Mouse (Mus musculus) lung, embryonic 14.5 days (tissue): ENCODE results near the gene Hes5. TPM values are rescaled to one million over a fixed set of nuclear protein-coding genes. Genes with fewer than 3 reads are reported as not detected.

Source experiments
- ATAC-seq: fragments of 200-750 bp; cut with Nextera tagmentation; 2 replicates; pipeline ENCODE4 v1.8.0; 2017; ENCODE audit warnings: mild to moderate bottlenecking, moderate TSS enrichment, moderate library complexity; ENCODE audit not compliant: insufficient read depth
- DNase-seq: peaks from one replicate; pipeline ENCODE4 v3.0.0-alpha.2; 2015
- H3K27ac ChIP-seq: fragments of 300-500 bp; sonication (generic); 2 replicates; pipeline ENCODE4 v1.5.1; 2014; ENCODE audit warnings: low read depth, mild to moderate bottlenecking, moderate library complexity
- H3K27me3 ChIP-seq: fragments of 300-500 bp; sonication (generic); 2 replicates; pipeline ENCODE4 v1.6.1; 2014; ENCODE audit warnings: low read length, control low read depth; ENCODE audit not compliant: insufficient read depth
- H3K36me3 ChIP-seq: fragments of 300-500 bp; sonication (generic); 2 replicates; pipeline ENCODE4 v1.6.1; 2014; ENCODE audit warnings: control low read depth; ENCODE audit not compliant: insufficient read depth
- H3K4me1 ChIP-seq: fragments of 300-500 bp; sonication (generic); 2 replicates; pipeline ENCODE4 v1.6.1; 2014; ENCODE audit warnings: antibody characterized with exemption, control low read depth; ENCODE audit not compliant: insufficient read depth
- H3K4me2 ChIP-seq: fragments of 300-500 bp; sonication (generic); 2 replicates; pipeline ENCODE4 v1.6.1; 2014; ENCODE audit warnings: mild to moderate bottlenecking
- H3K4me3 ChIP-seq: fragments of 300-500 bp; sonication (generic); 2 replicates; pipeline ENCODE4 v1.5.1; 2014; ENCODE audit warnings: low read depth, low read length
- H3K9ac ChIP-seq: fragments of 300-500 bp; sonication (generic); 2 replicates; pipeline ENCODE4 v1.6.1; 2014
- H3K9me3 ChIP-seq: fragments of 300-500 bp; sonication (generic); 2 replicates; pipeline ENCODE4 v1.6.1; 2016; ENCODE audit warnings: low read depth, low read length, control low read depth
- CTCF ChIP-seq: IDR thresholded peaks from 2 replicates; pipeline ENCODE4 v1.5.1; 2016; ENCODE audit warnings: antibody characterized with exemption, low read depth
- WGBS: fragments of 180-500 bp; shearing (Covaris S2); extraction: QIAGEN DNeasy Blood & Tissue Kit; methylation state at CpG from one replicate; pipeline ENCODE4 v1.1.7; 2014; 5-methylcytosine and 5-hydroxymethylcytosine counted together
- polyA plus RNA-seq: library from polyadenylated mRNA; unstranded; fragments of >200 nt; fragmentation: Nextera tagmentation; extraction: Ambion mirVana; gene quantifications from 2 replicates; pipeline ENCODE4 v1.2.1, GENCODE M21; 2014

Gene Hes5
- polyA plus RNA-seq, 1 experiment from 2014 or later = 0.14 TPM

- Histone ChIP-seq H3K4me2 (no peak overlapping the region), H3K9ac (no peak overlapping the region), H3K36me3 (no peaks in the 10 kb centered on the region), H3K27ac (no peak overlapping the region), H3K4me1 (peaks cover under 1% of the 10 kb centered on the region; the same call in 1 of the 2 replicates), H3K27me3 (no peaks in the 10 kb centered on the region), H3K9me3 (no peaks in the 10 kb centered on the region), H3K4me3 (no peak overlapping the region)
- DNase-seq (no peak), ATAC-seq (no peak)
- 73% methylated on average over 5 of the region's 5 CpGs for WGBS
- no peak for TF ChIP-seq CTCF
Measured at GRCm38 (mm10) chr4:154922931-154923330, 37.8 kb upstream of the Hes5 start.

GRCm38 (mm10) chr4:154925413-154925812 lies 35.3 kb upstream of the Hes5 start:
- WGBS = 44% methylated on average over 4 of the region's 4 CpGs
- H3K27ac ChIP-seq = no peak overlapping the region
- no peak overlapping the region for H3K9ac ChIP-seq
- H3K27me3 ChIP-seq = no peaks in the 10 kb centered on the region
- no peaks in the 10 kb centered on the region for H3K9me3 ChIP-seq
- H3K4me3 ChIP-seq = no peak overlapping the region
- peaks cover 5% of the 10 kb centered on the region for H3K4me1 ChIP-seq
- H3K4me2 ChIP-seq = no peak overlapping the region; the same call in 1 of the 2 replicates
- no peaks in the 10 kb centered on the region for H3K36me3 ChIP-seq
- DNase-seq (no peak), ATAC-seq (no peak)
- peak; percentile 55 for TF ChIP-seq CTCF

- Histone ChIP-seq H3K4me1 (peaks cover 5% of the 10 kb centered on the region), H3K36me3 (no peaks in the 10 kb centered on the region), H3K27me3 (no peaks in the 10 kb centered on the region), H3K9me3 (no peaks in the 10 kb centered on the region), H3K4me3 (peak overlapping the region; percentile 27), H3K9ac (peak overlapping the region; percentile 47), H3K27ac (peak overlapping the region; percentile 63), H3K4me2 (peak overlapping the region; percentile 50)
- TF ChIP-seq CTCF = no peak
- 49% methylated on average over 9 of the region's 9 CpGs for WGBS
- ATAC-seq (peak; percentile 52), DNase-seq (no peak)
Measured at GRCm38 (mm10) chr4:154926969-154927898, 33.5 kb upstream of the Hes5 start.

GRCm38 (mm10) chr4:154927899-154928337 lies 32.8 kb upstream of the Hes5 start:
- WGBS = 16% methylated on average over 5 of the region's 5 CpGs
- Histone ChIP-seq H3K36me3 (no peaks in the 10 kb centered on the region), H3K4me1 (peaks cover 5% of the 10 kb centered on the region), H3K4me3 (peak overlapping the region; percentile 27), H3K9ac (peak overlapping the region; percentile 47), H3K27me3 (no peaks in the 10 kb centered on the region), H3K27ac (peak overlapping the region; percentile 21), H3K4me2 (peak overlapping the region; percentile 50), H3K9me3 (no peaks in the 10 kb centered on the region)
- DNase-seq (peak; percentile 64), ATAC-seq (peak; percentile 68)
- TF ChIP-seq CTCF = no peak

- Histone ChIP-seq H3K4me2 (peak within 1 kb of the TSS; percentile 50), H3K36me3 (no peaks in the 10 kb centered on the region), H3K27ac (peak within 1 kb of the TSS; percentile 63), H3K9me3 (no peaks in the 10 kb centered on the region), H3K27me3 (no peaks in the 10 kb centered on the region), H3K9ac (peak within 1 kb of the TSS; percentile 47), H3K4me1 (peaks cover 5% of the 10 kb centered on the region), H3K4me3 (peak within 1 kb of the TSS; percentile 27)
- TF ChIP-seq CTCF = no peak
- WGBS = 23% methylated on average over 12 of the region's 12 CpGs
- ATAC-seq = peak; percentile 60; the same call in 1 of the 2 replicates
- no peak for DNase-seq
Measured at GRCm38 (mm10) chr4:154928395-154929087, 32.2 kb upstream of the Hes5 start, which contains the start of gene Tnfrsf14. Gene Tnfrsf14 (minus strand): TSS chr4:154928563.

- 0 out of 2 replicates have a peak, but pooled peaks have one; percentile 22 for ATAC-seq
- 0 out of 2 replicates have a peak overlapping the region, but pooled peaks have one; percentile 21 for H3K27ac ChIP-seq
- 74% methylated on average over 12 of the region's 12 CpGs for WGBS
- no peak overlapping the region for H3K4me3 ChIP-seq
- peak overlapping the region; percentile 50; the same call in 1 of the 2 replicates for H3K4me2 ChIP-seq
- no peak for DNase-seq
- TF ChIP-seq CTCF = no peak
- no peaks in the 10 kb centered on the region for H3K36me3 ChIP-seq
- H3K4me1 ChIP-seq = peaks cover 5% of the 10 kb centered on the region
- no peaks in the 10 kb centered on the region for H3K9me3 ChIP-seq
- H3K27me3 ChIP-seq = no peaks in the 10 kb centered on the region
- no peak overlapping the region for H3K9ac ChIP-seq
Measured at GRCm38 (mm10) chr4:154929088-154929660, 31.5 kb upstream of the Hes5 start.
